ENCODE assay signal across 18 mouse cellular contexts in the genomic region with DNA sequence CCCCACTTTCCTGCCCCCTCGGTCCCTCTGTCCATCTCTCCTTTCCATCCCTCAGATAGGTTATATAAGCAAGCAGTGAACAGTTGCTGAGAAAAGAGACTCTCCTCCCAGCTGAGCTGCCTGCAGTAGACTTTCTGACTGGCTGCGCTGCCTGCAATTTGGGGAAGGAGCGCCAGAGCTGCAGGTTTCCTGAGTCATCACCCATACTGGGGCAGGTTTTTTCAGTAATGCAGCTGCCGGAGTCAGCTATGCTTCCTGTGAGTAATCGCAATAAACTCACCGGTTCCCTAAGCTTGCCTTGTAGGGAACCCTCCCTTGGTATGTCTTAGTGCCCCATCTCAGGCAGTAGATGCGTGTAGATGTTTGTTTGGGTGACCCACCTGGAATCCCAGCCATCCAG. TPM values are rescaled to one million over a fixed set of nuclear protein-coding genes. Genes with fewer than 3 reads are reported as not detected.
A peak's percentile ranks its signal among the peaks of the same experiment; 100 is the strongest.
DNase-seq lines count a peak whose midpoint lies in the region; ATAC-seq and TF ChIP-seq lines count a peak whose summit lies in the region.
"Had no signal": no experiment of that assay in that cellular context is flagged by ENCODE, and none has a peak within 500 bp of the region (broad histone marks: within the 10 kb centered on the region; RNA-seq: fewer than 3 reads in every experiment).

No protein-coding gene starts in this region.

- H3K27ac ChIP-seq in cortical plate, adult 2 months (ENCODE audit: insufficient read depth, low read length): peak overlapping the region; percentile 61; the same call in 1 of the 2 replicates
- H3K27ac ChIP-seq: forebrain, embryonic 13.5 days; heart, embryonic 13.5 days; intestine, embryonic 15.5 days; kidney, postnatal 0 days; lung, embryonic 15.5 days had no signal

- peaks cover 2% of the 10 kb centered on the region for H3K4me1 ChIP-seq in cortical plate, adult 2 months (ENCODE audit: control insufficient read depth, insufficient read depth, low read length)
- H3K4me1 ChIP-seq: forebrain, embryonic 13.5 days; heart, embryonic 13.5 days; intestine, embryonic 15.5 days; lung, embryonic 15.5 days had no signal

- peak; percentile 57 for ATAC-seq in megakaryocyte progenitor cell, adult 5-6 weeks (replicated peaks; ENCODE audit: poor library complexity)
- ATAC-seq: forebrain, embryonic 13.5 days; intestine, embryonic 15.5 days had no signal

- no peak for TF ChIP-seq CTCF in cortical plate, adult 2 months (IDR thresholded peaks at IDR 0.05; ENCODE audit: extremely low read depth, insufficient read depth, low read length)

- no peak for TF ChIP-seq POLR2A in cortical plate, adult 2 months (IDR thresholded peaks at IDR 0.05; ENCODE audit: extremely low read depth, insufficient read depth, low read length)

- no peak overlapping the region for H3K4me3 ChIP-seq in cortical plate, adult 2 months (ENCODE audit: insufficient read depth, low read length)
- H3K4me3 ChIP-seq: forebrain, embryonic 13.5 days; heart, embryonic 13.5 days; intestine, embryonic 15.5 days; lung, embryonic 15.5 days had no signal

- DNase-seq in right cerebral cortex, adult 2 months (ENCODE audit: low spot score in 2 of 2): peak; percentile 46 to 61
- no peak for DNase-seq in right cerebral cortex, postnatal 10 days (ENCODE audit: low spot score in 2 of 2)
- DNase-seq in spleen, adult 18-20 months: no peak
- no peak for DNase-seq in kidney, postnatal 25 days
- no peak for DNase-seq in liver
- DNase-seq: cerebellum, adult 9-11 months; gastrocnemius, postnatal 25 days; layer of hippocampus, postnatal 36 days; thymus, postnatal 36 days had no signal

RNA-seq across cellular contexts. Expression of a gene that starts 14.1 kb away (rescaled TPM):
- polyA plus RNA-seq in cortical plate, adult 2 months (2012; rRNA removed): 30.2 and 32.4 TPM in 2 replicates
- total RNA-seq in megakaryocyte progenitor cell, adult 5-6 weeks (2015): not detected in 2 replicates
- not detected in 2 replicates for total RNA-seq in megakaryocyte progenitor cell, adult 5-6 weeks (2017)
- total RNA-seq: megakaryocyte-erythroid progenitor cell, adult 5-6 weeks had no signal

RNA-seq across cellular contexts. Expression of a gene that starts 22.2 kb away (rescaled TPM):
- polyA plus RNA-seq in cortical plate, adult 2 months (2012; rRNA removed): 30.3 and 34.0 TPM in 2 replicates
- 31.6 and 36.3 TPM in 2 replicates for total RNA-seq in megakaryocyte progenitor cell, adult 5-6 weeks (2015)
- 61.1 and 75.2 TPM in 2 replicates for total RNA-seq in megakaryocyte progenitor cell, adult 5-6 weeks (2017)

RNA-seq across cellular contexts. Expression of a gene that starts 48.7 kb away (rescaled TPM):
- polyA plus RNA-seq in cortical plate, adult 2 months (2012; rRNA removed): 0.30 and 0.38 TPM in 2 replicates
- 0.20 TPM in 1 of 2 replicates, not detected in the other for total RNA-seq in megakaryocyte progenitor cell, adult 5-6 weeks (2015)
- not detected in 2 replicates for total RNA-seq in megakaryocyte progenitor cell, adult 5-6 weeks (2017)
- total RNA-seq: adrenal gland, adult 18-20 months; gastrocnemius, postnatal 25 days; megakaryocyte-erythroid progenitor cell, adult 5-6 weeks had no signal

Comparison
In these comparisons a context has a peak if more than half of its experiments do, and no peak if none do; other contexts are left out.
1. DNase-seq: peak in right cerebral cortex, adult 2 months (2 of 2); none in right cerebral cortex, postnatal 10 days (0 of 2), spleen, adult 18-20 months (0 of 2), kidney, postnatal 25 days (0 of 2) and liver (single experiment).